Mouse (Mus musculus): ENCODE results near the gene Eme2.

DNA sequence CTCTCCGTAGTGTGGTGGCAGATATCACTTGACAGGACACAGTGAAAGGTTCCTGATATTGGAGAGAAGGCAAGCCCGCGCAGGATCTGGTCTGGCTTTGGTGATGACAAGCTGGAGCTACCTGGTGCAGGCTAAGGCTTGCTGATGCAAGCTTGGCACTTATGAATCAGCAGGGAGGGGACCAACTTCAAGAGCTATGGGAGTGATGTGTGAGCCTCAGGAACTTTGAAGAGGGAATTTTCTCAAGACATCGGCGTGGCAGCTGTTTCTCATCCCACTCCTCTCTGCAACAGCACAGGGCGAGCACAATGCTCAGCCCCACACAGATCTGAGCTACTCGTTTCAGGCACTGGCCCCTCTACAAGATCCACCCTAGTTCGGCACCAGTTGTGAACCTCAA is 55.0 kb downstream of the Eme2 start, which contains the start of gene Hagh:
- TF ChIP-seq CTCF (IDR thresholded peaks at IDR 0.05; ENCODE audit: control insufficient read depth, insufficient read depth, low read length): no peak
- no peak for TF ChIP-seq POLR2A (IDR thresholded peaks at IDR 0.05; ENCODE audit: borderline replicate concordance, control insufficient read depth, low read depth, low read length)
